Mouse (Mus musculus): ENCODE data around the gene Pde10a.

DNA sequence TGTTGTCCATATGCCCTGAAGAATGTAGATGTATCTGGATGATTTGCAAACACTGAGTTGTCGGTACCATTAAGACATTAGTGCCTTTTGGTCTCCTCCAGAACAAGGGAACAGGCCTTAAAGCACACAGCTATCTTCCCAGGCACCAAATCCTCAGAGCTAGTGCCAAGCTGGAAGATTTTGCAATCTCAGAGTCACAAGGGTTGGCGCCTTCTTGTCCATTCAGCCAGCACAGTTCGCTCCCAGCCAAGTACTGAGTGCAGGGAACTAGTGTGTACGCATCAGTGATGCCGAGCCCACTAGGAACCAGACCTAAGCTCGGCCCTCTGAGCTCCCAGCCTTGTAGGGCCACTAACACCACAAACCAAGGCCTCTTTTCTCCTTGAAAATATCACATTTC is 440.0 kb downstream of the Pde10a start:
- TF ChIP-seq CTCF (conservative IDR thresholded peaks at IDR 0.05; ENCODE audit: insufficient read depth, insufficient read length, low read depth, low read length): no peak
- TF ChIP-seq POLR2A (IDR thresholded peaks at IDR 0.05; ENCODE audit: low read depth, low read length): no peak
